Mouse (Mus musculus) spleen, postnatal 10 days (tissue): Measurements from ENCODE around the gene Nde1.
A peak's percentile ranks its signal among the peaks of the same experiment; 100 is the strongest.

ENCODE experiments used
- DNase-seq, 2 experiments: peaks; one replicate each; pipeline ENCODE4 v3.0.0; 2021 to 2022; ENCODE audit warnings: low spot score in 2 of 2

Nde1 gene

DNA sequence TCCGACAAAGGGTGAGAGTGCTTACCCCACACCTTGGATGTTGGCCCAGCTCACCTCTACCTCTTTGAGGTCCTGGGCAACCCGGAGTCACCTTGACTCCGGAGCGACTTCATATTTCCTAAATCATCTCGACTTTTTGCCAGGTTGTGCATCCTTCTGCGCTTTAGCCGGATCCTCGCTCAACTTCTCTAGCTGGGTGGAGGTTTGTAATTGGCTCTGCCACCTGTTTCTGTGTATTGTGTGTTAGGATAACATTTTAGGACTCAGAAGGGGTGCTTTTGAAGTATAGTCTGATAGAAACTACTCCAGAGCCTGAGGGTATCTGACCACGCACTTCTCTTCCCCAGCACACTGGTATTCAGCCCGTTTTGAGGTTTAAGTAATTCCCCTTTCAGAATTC lies 656 bp downstream of the Nde1 start:
- no peak for DNase-seq

DNA sequence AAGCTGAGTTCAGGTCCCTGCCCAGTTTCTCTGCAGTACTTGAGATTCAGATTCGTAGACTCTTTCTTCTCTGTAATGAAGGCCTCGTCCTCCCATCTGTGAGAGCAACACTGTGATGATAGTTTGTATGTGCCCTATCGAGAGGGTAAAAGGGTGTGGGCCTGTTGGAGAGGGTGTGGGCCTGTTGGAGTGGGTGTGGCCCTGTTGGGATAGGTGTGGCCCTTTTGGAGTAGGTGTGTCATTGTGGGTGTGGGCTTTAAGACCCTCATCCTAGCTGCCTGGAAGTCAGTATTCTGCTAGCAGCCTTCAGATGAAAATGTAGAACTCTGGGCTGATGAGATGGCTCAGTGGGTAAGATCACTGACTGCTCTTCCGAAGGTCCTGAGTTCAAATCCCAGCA lies 3.4 kb downstream of the Nde1 start:
- peak; percentile 19 to 44 for DNase-seq

DNA sequence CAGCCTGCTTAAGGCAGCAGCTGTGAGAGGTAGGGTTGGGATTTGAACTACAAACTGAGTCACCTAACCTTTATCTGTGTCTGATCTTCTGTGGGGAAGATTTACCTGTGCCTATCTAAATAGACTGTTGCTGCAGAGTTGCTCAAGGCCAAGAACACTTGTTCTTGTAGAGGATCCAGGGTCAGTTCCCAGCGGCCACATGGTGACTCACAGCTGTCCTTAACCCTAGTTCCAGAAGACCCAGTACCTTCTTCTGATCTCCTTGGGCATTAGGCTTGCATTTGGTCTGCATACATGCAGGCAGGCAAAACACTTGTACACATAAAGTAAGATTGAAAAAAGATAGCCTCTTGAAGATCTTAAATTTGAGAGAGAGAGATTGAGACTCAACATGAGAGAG lies 6.6 kb downstream of the Nde1 start:
- no peak for DNase-seq

DNA sequence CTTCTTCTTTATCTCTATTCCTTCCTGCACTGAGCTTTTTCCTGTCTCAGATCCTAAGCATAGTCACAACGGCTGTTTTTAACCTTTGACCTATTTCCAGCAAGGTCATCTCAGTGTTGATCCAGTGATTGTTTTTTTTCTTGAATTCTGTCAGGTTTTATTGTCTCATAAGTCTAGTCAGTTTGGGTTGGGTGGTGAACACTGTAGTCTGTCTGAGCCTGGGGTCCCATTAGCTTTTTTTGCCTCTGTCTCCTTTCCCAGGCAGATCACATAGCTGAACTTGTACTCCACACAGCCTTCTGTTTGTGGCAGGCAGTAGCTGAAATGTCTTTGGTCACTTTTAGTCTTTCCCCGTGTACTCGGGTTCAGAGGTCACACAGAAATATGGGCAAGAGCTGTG lies 15.0 kb downstream of the Nde1 start:
- DNase-seq, result no peak

DNA sequence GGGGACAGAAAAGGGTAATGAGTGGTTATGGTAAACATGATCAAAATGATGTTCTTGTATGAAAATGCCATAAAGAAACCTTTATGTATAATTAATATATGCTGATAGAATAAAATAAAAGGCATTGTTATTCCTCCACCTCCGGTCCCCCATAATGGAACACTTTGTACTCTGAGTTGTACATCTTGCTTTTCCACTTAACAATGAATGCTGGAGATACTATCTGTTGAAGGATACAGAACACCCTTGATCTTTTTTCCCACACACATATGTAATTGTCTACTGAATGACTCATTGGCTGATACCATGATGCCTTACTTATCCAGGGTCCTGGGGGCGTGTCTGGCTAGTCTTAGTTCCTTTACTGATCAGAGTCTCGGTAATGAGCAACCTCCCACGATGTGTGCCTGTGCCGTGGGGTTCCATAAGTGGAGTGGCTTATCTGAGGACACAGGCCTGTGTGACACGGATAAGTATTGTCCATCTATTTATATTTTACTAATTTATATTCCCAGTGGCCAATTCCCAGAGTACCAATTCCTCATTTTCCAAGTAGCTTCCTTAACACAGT lies 17.2 kb downstream of the Nde1 start:
- no peak for DNase-seq

DNA sequence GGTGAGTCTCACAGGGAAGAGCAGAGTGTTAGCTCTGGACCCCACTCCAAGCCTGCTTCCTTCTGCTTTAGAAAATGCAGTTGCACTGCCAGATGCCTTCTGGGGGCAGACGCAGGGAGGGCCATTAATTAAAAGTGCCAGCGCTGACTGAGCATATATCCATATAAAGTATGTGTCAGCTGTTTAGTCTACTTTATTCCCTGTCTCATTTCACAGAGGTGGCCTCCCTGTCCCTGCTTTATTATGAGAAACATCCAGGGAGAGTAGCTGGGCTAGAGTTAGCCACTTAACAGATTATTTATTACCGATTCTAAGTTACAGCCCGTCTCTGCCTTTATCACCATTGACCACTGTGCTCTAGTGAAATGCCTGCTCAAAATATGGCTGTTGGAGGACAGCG lies 19.3 kb downstream of the Nde1 start:
- DNase-seq, result no peak

DNA sequence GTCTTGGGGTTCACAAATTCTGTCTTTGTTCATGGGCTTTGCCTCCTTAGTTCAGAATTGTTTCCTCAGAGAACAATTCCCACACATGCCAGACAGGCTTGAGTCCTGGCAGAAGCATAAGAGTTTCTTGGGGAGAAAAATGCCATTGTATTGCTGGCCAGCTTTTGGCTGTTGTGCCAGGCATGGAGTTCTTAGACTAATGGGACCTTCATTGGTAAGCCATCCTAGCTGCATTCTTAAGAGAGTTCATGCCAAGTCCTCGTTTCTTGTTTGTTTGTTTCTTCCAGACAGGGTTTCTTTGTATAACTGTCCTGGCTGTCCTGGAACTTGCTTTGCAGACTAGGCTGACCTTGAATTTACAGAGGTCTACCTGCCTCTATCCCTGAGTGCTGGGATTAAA lies 20.8 kb downstream of the Nde1 start:
- no peak for DNase-seq

DNA sequence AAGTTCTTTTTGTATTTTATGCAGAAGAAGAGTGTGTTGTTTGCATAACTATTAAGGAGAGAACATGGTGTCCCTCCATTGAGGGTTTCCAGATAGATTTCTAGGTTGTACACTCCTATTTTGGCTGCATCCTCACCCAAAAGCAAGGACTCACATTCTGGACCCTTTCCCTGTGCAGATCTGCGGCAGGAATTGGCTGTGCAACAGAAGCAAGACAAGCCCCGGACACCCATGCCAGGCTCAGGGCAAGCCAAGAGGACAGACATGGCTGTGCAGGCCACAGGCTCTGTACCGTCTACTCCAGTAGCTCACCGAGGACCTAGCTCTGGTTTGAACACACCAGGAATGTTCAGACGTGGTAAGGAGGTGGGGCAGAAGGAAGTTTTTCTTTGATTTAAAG lies 22.4 kb downstream of the Nde1 start:
- no peak for DNase-seq

DNA sequence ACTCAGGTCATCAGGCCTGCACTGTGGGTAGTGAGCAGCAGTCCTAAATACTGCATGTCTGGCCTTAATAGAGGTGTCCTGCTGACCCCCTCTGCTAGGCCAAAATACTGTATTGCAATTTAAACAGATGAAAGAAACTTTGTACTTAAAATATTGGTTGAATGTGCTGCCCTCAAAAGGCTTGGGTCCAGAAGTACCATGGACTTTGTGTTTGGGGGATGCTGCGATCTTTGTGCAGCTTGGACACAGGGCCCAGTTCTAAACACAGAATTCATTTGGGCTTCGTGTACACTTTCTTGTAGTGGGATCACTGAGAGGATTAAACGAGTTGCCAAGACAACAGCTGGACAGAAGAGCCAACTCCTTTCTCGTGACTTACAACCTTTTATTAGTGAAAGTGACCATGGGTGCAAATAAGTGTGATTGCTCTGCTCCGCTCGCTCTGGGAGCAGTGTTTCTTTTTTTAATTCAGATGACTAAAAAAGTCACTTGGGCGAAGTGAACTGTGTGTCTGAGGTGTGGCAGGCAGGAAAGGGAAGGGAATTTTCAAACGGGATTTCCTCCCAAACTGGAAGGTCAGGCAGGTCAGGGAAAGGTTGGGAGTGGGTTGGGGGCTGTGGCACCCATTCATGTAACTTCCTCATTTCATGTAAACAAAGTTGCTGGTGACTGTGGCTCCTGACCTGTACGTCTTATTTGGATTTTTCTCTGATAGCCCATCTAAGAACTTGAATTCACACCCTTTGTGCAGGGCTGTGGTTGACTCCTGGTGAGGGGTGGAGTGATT lies 31.3 kb downstream of the Nde1 start:
- DNase-seq, result no peak

DNA sequence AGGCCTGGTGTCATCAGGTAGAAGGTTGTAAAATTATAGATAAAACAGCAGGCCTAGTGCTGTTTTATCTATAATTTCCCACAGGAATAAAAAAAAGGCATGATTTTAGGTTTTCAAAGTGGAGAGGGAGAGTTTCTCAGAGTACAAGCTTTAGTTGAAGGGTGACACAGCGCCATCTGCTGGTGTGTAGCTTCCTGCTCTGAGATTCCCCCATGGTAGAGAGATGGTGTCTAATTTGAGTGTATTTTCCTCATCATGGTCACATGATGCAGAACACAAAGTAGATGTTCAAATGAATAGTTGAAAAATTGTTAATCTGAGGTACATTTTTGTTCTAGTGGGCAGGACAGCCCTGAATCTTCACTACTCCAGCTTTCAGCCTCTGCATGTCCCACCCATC lies 32.4 kb downstream of the Nde1 start:
- DNase-seq, result peak; percentile 23 to 72

DNA sequence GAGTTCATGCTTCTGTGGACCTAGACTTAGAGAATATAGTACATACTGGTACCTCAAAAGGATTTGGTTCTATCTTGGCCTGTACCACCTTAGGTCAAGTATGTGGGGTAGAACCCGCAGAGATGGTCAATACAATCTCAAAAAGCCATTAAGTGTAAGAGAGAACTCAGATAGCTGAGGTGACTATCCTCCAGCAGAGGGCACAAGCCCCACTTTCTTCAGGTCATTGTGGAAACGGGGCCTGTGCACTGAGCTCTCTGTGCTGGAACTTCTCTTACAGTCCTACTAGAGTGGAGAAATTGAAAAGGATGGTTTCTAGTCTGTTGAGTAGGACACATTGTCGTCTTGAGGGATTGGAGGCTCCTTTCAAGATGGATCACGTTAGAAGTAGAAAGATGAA lies 35.7 kb downstream of the Nde1 start:
- no peak for DNase-seq

DNA sequence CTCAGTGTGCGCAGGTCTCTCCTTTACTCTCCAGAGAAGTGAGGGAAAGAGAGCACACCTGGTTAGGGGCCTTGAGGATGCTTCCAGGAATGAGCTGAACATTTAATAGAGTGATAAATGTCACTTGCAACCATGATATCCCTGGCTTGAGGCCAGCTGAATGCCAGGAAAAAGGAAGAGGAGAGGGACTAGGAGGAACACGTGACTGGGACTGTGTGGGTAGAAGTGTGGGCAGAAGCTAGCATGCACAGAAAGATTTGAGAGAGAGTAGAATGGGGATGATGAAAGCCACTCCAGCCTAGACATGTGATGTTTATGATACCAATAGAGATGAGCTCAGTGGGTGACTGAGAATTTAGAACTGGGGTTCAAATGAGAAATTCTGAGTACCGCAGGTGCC lies 52.1 kb downstream of the Nde1 start:
- no peak for DNase-seq

DNA sequence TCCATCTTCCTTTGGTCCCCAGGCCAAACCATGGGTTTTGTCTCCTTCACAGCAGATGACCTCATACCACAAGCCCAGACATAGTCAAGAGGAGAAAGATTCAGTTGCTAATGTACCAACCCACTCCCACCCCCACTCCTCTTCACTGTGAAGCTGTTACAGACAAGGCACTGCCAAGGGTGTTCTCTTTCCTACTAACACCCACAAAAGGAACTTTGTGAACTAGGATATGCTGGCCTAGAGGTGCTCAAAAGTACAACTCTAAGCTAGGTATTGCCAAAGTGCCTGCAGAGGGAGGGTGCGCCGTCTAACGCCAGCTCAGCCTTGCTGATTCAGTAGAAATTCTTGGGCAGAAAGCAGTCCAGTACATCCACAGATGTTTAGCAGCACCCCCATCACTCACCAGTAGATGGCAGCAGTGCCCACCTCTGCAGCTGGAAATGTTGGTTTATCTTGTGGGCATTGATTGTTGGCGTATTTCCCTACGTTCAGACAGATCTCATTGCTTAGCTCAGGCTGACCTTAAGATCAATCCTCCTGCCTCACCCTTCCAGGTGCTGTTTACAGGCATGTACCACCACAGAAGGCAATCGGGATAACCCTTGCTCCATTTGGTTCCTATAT lies 74.1 kb downstream of the Nde1 start:
- DNase-seq, result peak; percentile 64 to 81

DNA sequence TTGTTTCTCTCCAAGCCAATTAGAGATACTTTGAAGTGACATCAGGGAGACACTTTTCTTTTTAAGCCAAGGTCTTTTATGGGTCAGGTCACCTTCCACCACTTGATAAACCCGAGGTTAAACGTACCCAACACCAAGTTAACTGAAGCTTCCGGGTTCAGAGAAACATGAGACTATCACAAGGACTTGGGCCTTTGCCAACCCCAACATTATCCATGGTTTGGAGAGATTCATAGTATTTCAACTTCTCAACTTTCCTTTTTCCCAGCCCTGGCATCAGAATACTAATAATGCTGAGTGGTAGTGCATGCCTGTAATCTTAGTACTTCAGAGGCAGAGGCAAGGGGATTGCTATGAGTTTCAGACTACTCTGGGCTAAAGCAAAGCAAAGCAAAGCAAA lies 79.0 kb downstream of the Nde1 start:
- no peak for DNase-seq
